Mouse (Mus musculus) testis, adult 2 months (tissue): Measurements from ENCODE around the gene Spag9.

Experiments used
- CTCF ChIP-seq: fragments of 200-500 bp; IDR thresholded peaks from 2 replicates; pipeline ENCODE4 v1.5.1; 2012; ENCODE audit warnings: low read depth, mild to moderate bottlenecking, inconsistent platforms, low read length, moderate library complexity; ENCODE audit not compliant: control insufficient read depth, insufficient read depth, insufficient replicate concordance
- POLR2A ChIP-seq: fragments of 200-500 bp; IDR thresholded peaks from 2 replicates; pipeline ENCODE4 v1.6.1; 2012; ENCODE audit warnings: low read depth, mild to moderate bottlenecking, inconsistent platforms, low read length, moderate library complexity; ENCODE audit not compliant: control insufficient read depth

DNA sequence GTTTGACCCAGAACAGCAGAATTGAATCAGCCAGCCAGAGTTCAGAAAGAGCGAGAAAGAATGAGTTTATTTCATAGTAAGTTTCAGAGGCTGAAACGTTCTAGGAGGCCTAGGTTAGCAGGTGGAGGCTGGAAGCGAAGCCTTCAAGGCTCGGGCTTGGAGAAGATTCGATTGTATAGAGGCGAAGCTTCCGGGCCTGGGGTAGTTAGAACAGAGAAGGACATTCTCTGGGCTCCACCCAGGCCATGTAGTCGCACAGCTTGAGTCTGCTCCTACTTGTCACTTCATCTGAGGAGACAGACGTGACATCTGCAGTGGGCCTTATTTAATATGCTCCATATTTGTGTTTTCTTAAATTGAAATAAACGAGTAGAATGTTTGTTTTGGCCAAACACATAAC is 125.6 kb downstream of the Spag9 start:
- TF ChIP-seq CTCF (no peak), POLR2A (no peak)
